Mouse (Mus musculus): ENCODE measurements around the gene Zfp94. TPM values are rescaled to one million over a fixed set of nuclear protein-coding genes. Genes with fewer than 3 reads are reported as not detected.
"Not testable (repeated sequence)": the region's sequence is repeated elsewhere in the genome, so short reads cannot be mapped to it uniquely, and the experiment has no call there.

Zfp94 gene
- polyA plus RNA-seq, 1 experiment, result 4.7 TPM

DNA sequence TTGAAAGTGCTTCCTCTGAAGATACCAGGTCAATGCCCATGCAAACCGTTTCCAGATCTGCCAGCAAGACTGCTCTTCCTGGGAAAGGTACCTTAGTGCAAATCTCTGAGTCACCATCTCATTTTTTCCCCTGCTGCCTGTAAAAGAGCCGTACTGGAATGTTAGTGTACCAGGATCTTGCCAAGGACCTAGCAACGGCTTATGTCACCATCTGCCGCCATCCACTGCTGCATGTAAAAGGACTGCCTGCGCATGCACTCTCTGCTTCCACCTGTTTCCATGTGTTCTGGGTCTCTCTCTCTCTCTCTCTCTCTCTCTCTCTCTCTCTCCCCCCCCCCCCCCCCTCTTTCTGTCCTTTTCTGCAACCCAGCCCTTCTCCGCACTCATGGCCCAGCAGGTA lies 28.0 kb downstream of the Zfp94 start:
- H3K27ac ChIP-seq (ENCODE audit: insufficient read depth, low read length), result no peak overlapping the region
- H3K9me3 ChIP-seq (replicated peaks; ENCODE audit: control insufficient read depth, insufficient read depth, low read length, poor library complexity, severe bottlenecking), result no peaks in the 10 kb centered on the region
- H3K4me1 ChIP-seq (ENCODE audit: control insufficient read depth, insufficient read depth, low read length), result peaks cover 2% of the 10 kb centered on the region
- H3K9ac ChIP-seq (ENCODE audit: low read depth, poor library complexity, severe bottlenecking), result no peak overlapping the region
- TF ChIP-seq CTCF (IDR thresholded peaks at IDR 0.05; ENCODE audit: low read depth, low read length) (no peak), EP300 (IDR thresholded peaks at IDR 0.05; ENCODE audit: insufficient read depth, low read depth, low read length) (no peak), POLR2A (IDR thresholded peaks at IDR 0.05; ENCODE audit: insufficient read depth, low read length) (no peak)
- H3K4me3 ChIP-seq (ENCODE audit: low read depth, low read length), result no peak overlapping the region
- H3K36me3 ChIP-seq (ENCODE audit: control insufficient read depth, insufficient read depth, low read length, poor library complexity, severe bottlenecking), result no peaks in the 10 kb centered on the region
- no peaks in the 10 kb centered on the region for H3K27me3 ChIP-seq (ENCODE audit: control insufficient read depth, insufficient read depth, low read length, poor library complexity, severe bottlenecking)

DNA sequence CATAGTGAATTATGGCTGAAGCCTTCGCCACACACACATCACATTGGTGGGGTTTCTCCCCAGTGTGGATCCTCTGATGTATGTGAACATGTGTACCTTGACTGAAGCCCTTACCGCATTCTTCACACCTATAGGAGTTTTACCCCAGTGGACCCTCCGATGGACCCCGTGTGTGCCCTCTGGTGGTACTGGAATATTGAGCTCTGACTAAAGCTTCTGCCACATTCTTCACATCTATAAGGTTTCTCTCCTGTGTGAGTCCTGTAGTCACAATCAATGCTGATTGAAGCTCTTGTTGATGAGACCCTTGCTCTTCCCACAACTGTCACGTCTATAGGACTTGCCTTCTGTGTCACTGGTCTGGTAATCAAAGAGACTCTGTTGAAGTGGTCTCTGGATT lies 28.8 kb downstream of the Zfp94 start:
- H3K9ac ChIP-seq (ENCODE audit: low read depth, poor library complexity, severe bottlenecking), result no peak overlapping the region
- H3K36me3 ChIP-seq (ENCODE audit: control insufficient read depth, insufficient read depth, low read length, poor library complexity, severe bottlenecking), result no peaks in the 10 kb centered on the region
- no peaks in the 10 kb centered on the region for H3K27me3 ChIP-seq (ENCODE audit: control insufficient read depth, insufficient read depth, low read length, poor library complexity, severe bottlenecking)
- H3K4me3 ChIP-seq (ENCODE audit: low read depth, low read length), result no peak overlapping the region
- TF ChIP-seq EP300 (IDR thresholded peaks at IDR 0.05; ENCODE audit: insufficient read depth, low read depth, low read length) (no peak), CTCF (IDR thresholded peaks at IDR 0.05; ENCODE audit: low read depth, low read length) (no peak), POLR2A (IDR thresholded peaks at IDR 0.05; ENCODE audit: insufficient read depth, low read length) (no peak)
- H3K27ac ChIP-seq (ENCODE audit: insufficient read depth, low read length), result no peak overlapping the region
- no peaks in the 10 kb centered on the region for H3K9me3 ChIP-seq (replicated peaks; ENCODE audit: control insufficient read depth, insufficient read depth, low read length, poor library complexity, severe bottlenecking)
- H3K4me1 ChIP-seq (ENCODE audit: control insufficient read depth, insufficient read depth, low read length), result peaks cover 2% of the 10 kb centered on the region

DNA sequence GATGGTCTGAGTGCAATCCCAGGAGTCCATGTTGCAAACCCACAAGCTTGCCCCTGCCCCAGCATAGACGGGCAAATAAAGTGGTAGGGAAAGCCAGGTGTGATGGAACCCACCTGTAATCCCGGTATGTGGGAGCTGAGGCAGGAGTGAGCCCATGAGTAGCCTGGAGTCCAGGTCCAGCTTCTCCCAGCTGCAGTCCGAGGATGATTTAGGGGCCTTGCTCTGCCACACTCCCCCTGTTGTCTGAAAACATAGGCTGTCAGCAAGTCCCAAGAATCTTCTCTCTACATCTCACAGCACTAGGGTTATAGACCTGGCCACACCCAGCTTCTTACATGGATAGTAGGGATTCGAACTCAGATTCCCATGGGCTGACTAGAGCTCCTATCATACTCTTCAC lies 29.6 kb downstream of the Zfp94 start:
- TF ChIP-seq POLR2A (IDR thresholded peaks at IDR 0.05; ENCODE audit: insufficient read depth, low read length), result no peak
- no peak for TF ChIP-seq CTCF (IDR thresholded peaks at IDR 0.05; ENCODE audit: low read depth, low read length)
- no peak for TF ChIP-seq EP300 (IDR thresholded peaks at IDR 0.05; ENCODE audit: insufficient read depth, low read depth, low read length)
- H3K27me3 ChIP-seq (ENCODE audit: control insufficient read depth, insufficient read depth, low read length, poor library complexity, severe bottlenecking), result no peaks in the 10 kb centered on the region
- H3K27ac ChIP-seq (ENCODE audit: insufficient read depth, low read length), result no peak overlapping the region

DNA sequence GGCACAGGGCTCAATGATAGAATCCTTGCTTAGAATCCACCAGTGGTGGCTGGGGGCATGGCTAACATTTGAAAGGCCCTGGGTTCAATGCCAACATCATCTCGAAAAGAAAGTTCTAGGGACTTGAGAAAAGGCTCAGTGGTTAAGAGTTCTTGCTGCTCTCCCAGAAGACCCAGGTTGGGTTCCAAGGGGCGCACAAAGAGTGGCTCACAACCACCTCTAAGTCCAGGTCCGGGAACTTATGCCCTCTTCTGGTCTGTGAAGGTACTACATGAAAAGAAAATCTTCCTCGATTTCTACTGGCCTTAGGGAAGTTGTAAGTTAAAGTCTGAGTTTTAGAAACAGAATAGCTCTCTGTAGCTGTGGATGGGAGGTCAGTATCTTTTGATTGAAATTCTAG lies 30.4 kb downstream of the Zfp94 start:
- Histone ChIP-seq H3K36me3 (ENCODE audit: control insufficient read depth, insufficient read depth, low read length, poor library complexity, severe bottlenecking) (no peaks in the 10 kb centered on the region), H3K9ac (ENCODE audit: low read depth, poor library complexity, severe bottlenecking) (no peak overlapping the region), H3K4me1 (ENCODE audit: control insufficient read depth, insufficient read depth, low read length) (peaks cover under 1% of the 10 kb centered on the region), H3K27ac (ENCODE audit: insufficient read depth, low read length) (no peak overlapping the region), H3K4me3 (ENCODE audit: low read depth, low read length) (no peak overlapping the region), H3K9me3 (replicated peaks; ENCODE audit: control insufficient read depth, insufficient read depth, low read length, poor library complexity, severe bottlenecking) (no peaks in the 10 kb centered on the region), H3K27me3 (ENCODE audit: control insufficient read depth, insufficient read depth, low read length, poor library complexity, severe bottlenecking) (no peaks in the 10 kb centered on the region)
- TF ChIP-seq CTCF (IDR thresholded peaks at IDR 0.05; ENCODE audit: low read depth, low read length), result peak; percentile 48
- TF ChIP-seq POLR2A (IDR thresholded peaks at IDR 0.05; ENCODE audit: insufficient read depth, low read length), result no peak

More for the DNA sequence above, 29.6 kb downstream of the Zfp94 start:
- H3K4me1 ChIP-seq (ENCODE audit: control insufficient read depth, insufficient read depth, low read length), result peaks cover 2% of the 10 kb centered on the region
- H3K9ac ChIP-seq (ENCODE audit: low read depth, poor library complexity, severe bottlenecking), result no peak overlapping the region
- no peaks in the 10 kb centered on the region for H3K36me3 ChIP-seq (ENCODE audit: control insufficient read depth, insufficient read depth, low read length, poor library complexity, severe bottlenecking)
- no peak overlapping the region for H3K4me3 ChIP-seq (ENCODE audit: low read depth, low read length)
- H3K9me3 ChIP-seq (replicated peaks; ENCODE audit: control insufficient read depth, insufficient read depth, low read length, poor library complexity, severe bottlenecking), result no peaks in the 10 kb centered on the region

DNA sequence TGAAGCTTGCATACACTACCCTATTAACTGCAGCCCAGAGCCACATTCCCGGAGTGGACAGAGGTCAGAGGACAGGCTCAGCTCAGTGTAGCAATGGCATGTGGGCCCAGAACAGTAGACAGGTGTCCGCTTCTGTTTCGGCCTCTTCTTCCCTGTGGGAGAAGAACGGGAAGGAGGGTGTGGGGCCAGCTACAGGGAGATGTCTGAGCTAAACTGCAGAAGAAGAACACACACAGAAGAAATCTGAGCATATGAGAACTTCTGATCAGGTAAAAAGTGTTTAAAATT lies 35.7 kb downstream of the Zfp94 start:
- H3K27ac ChIP-seq (ENCODE audit: insufficient read depth, low read length), result peak overlapping the region; percentile 37
- peaks cover 2% of the 10 kb centered on the region for H3K4me1 ChIP-seq (ENCODE audit: control insufficient read depth, insufficient read depth, low read length)
- H3K9me3 ChIP-seq (replicated peaks; ENCODE audit: control insufficient read depth, insufficient read depth, low read length, poor library complexity, severe bottlenecking), result peaks cover 10% of the 10 kb centered on the region; the same call in 1 of the 2 replicates
- no peaks in the 10 kb centered on the region; the same call in 1 of the 2 replicates for H3K36me3 ChIP-seq (ENCODE audit: control insufficient read depth, insufficient read depth, low read length, poor library complexity, severe bottlenecking)
- H3K4me3 ChIP-seq (ENCODE audit: low read depth, low read length), result peak overlapping the region; percentile 31
- TF ChIP-seq POLR2A (IDR thresholded peaks at IDR 0.05; ENCODE audit: insufficient read depth, low read length) (no peak), EP300 (IDR thresholded peaks at IDR 0.05; ENCODE audit: insufficient read depth, low read depth, low read length) (no peak), CTCF (IDR thresholded peaks at IDR 0.05; ENCODE audit: low read depth, low read length) (no peak)
- H3K9ac ChIP-seq (ENCODE audit: low read depth, poor library complexity, severe bottlenecking), result 0 out of 2 replicates have a peak overlapping the region, but pooled peaks have one; percentile 1
- H3K27me3 ChIP-seq (ENCODE audit: control insufficient read depth, insufficient read depth, low read length, poor library complexity, severe bottlenecking), result no peaks in the 10 kb centered on the region

DNA sequence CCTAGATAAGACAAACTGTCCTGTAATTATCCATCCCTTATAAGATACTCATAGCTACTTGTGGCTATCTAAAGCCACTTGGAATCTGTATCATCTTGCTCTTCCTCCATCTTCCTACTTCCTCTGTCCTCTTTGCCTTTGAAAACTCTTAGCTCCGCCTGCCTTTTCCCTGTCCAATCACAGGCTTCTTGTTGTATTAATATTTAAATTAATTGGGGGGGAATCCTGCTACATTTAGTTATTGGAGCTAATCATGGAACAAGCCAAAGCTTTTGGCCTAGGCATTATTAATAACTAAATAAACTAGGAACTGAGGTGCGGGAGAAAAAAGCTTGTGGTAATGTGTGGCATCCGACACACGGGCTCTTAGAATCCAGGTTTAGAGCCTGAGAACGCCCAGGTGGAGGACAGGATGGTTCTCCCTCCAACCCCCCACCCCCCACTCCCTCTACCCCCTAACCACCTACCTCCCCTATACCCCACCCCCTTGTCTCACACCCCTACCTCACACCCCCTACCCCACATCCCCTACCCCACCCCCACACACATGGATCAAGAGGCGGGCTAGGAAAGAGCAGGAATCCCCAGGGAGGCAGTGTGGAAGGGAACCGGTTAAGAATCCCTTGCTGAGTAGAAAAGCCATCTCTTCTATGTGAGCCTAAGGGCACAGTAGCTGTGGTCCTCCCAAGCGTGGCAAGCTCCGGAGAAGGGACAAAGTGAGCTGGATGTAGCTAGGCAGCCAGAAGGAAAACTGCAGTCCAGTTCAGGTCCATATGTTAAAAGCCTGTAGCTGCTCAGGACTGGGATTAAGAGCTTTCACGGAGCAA lies 36.2 kb downstream of the Zfp94 start:
- peaks cover 2% of the 10 kb centered on the region for H3K4me1 ChIP-seq (ENCODE audit: control insufficient read depth, insufficient read depth, low read length)
- H3K9ac ChIP-seq (ENCODE audit: low read depth, poor library complexity, severe bottlenecking), result 0 out of 2 replicates have a peak overlapping the region, but pooled peaks have one; percentile 1
- peak overlapping the region; percentile 37 for H3K27ac ChIP-seq (ENCODE audit: insufficient read depth, low read length)
- no peaks in the 10 kb centered on the region for H3K27me3 ChIP-seq (ENCODE audit: control insufficient read depth, insufficient read depth, low read length, poor library complexity, severe bottlenecking)
- TF ChIP-seq EP300 (IDR thresholded peaks at IDR 0.05; ENCODE audit: insufficient read depth, low read depth, low read length) (no peak), CTCF (IDR thresholded peaks at IDR 0.05; ENCODE audit: low read depth, low read length) (no peak), POLR2A (IDR thresholded peaks at IDR 0.05; ENCODE audit: insufficient read depth, low read length) (no peak)
- H3K36me3 ChIP-seq (ENCODE audit: control insufficient read depth, insufficient read depth, low read length, poor library complexity, severe bottlenecking), result peaks cover 3% of the 10 kb centered on the region; the same call in 1 of the 2 replicates
- H3K9me3 ChIP-seq (replicated peaks; ENCODE audit: control insufficient read depth, insufficient read depth, low read length, poor library complexity, severe bottlenecking), result peaks cover 10% of the 10 kb centered on the region; the same call in 1 of the 2 replicates
- peak overlapping the region; percentile 31 for H3K4me3 ChIP-seq (ENCODE audit: low read depth, low read length)

DNA sequence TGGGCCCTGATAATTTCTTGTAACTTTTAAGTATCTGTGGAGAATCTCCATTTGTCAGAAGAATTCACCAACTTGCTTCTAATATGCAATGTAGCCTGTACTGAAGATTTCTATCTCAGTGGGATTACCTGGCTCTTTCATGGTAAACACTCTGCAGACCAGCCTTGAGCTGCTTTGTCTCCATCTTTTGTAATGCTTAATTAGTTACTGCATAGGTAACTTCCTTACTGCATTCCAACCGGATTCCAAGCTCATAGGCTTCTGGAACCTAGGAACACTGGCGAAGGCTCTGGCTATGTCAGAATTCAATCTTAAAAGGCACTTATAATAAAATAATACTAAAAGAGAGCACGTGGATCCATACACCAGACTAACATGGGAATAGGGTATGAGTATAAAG lies 37.7 kb downstream of the Zfp94 start:
- H3K9me3 ChIP-seq (replicated peaks; ENCODE audit: control insufficient read depth, insufficient read depth, low read length, poor library complexity, severe bottlenecking); H3K9ac ChIP-seq (ENCODE audit: low read depth, poor library complexity, severe bottlenecking); H3K4me1 ChIP-seq (ENCODE audit: control insufficient read depth, insufficient read depth, low read length); H3K27me3 ChIP-seq (ENCODE audit: control insufficient read depth, insufficient read depth, low read length, poor library complexity, severe bottlenecking); H3K4me3 ChIP-seq (ENCODE audit: low read depth, low read length): not testable (repeated sequence)
- H3K27ac ChIP-seq (ENCODE audit: insufficient read depth, low read length), result peak overlapping the region; percentile 78
- H3K36me3 ChIP-seq (ENCODE audit: control insufficient read depth, insufficient read depth, low read length, poor library complexity, severe bottlenecking), result peaks cover 12% of the 10 kb centered on the region

Data from ES-Bruce4 (cell line).